Mouse (Mus musculus): ENCODE results near the gene Vmn1r228. TPM values are rescaled to one million over a fixed set of nuclear protein-coding genes. Genes with fewer than 3 reads are reported as not detected.

Gene Vmn1r228
- total RNA-seq (2023) = not detected in 4 replicates

DNA sequence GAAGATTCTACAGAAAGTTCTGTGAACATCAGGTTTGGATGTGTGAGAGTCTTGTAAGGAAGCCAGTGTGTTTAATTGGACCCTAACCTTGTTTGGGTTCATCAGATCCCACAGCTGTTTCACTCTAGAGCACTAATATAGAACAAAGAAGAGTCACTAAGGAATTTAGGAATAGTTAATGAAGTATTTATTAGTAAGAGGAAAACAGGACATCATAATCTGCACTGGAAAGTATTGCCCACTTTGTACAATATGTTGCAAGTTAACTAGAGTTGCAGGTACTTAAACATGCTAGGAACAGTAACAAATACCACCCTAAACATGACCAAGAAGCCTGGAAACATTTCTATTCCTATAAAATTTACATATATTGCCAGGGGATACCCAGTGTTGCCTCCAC lies at the start of gene Vmn1r228:
Gene Vmn1r228 (minus strand): TSS at position 101 of the 400 bp plus-strand sequence.

DNA sequence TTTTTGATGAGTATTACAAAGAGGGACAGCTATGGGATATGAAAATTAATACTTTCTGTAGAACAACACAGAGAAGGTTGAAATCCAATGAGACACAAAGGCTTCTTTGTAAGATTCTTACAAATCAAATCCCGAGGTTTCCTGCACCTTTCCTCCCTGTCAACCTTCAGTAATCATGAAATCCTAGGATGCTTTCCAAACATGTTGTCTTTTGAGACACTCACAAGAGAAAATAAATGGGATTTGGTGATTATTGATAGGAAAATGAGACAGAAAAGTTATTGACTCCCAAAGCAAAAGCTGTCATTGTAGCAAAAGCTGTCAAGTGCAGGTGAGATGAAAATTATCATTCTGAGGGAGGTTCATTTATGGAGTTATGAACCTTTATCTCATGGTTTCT lies 25.3 kb upstream of the Vmn1r228 start, which contains the start of gene Vmn1r229:
Gene Vmn1r229 (plus strand): TSS at position 301 of the 400 bp plus-strand sequence.

DNA sequence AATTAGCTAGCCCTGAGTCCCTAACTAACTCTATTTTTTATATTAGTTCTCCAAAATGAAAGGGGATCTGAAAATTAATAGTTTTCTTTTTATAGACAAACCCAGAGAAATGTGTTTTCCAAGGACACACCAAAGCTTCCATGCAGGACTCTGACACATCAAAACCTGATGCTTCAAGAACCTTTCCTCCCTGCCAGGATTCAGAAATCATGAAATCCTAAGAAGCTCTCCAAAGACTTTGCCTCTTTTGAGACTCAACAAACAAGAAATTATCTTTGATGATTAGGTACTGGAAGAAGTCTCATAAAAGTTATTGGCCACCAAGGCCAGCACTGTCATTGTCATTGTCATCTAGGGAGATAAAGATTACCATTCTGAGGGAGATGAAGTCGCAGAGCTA lies 56.4 kb downstream of the Vmn1r228 start, which contains the start of gene Vmn1r227:
Gene Vmn1r227 (plus strand): TSS at position 301 of the 400 bp plus-strand sequence.

Other genes with a start within 250 kb of the Vmn1r228 start
- gene Vmn2r109, start 221.4 kb downstream of the Vmn1r228 start, total RNA-seq (2023) = not detected in 4 replicates
- gene Vmn2r110, start 189.7 kb downstream of the Vmn1r228 start, total RNA-seq (2023) = not detected in 4 replicates
- not detected in 4 replicates for gene Fpr-rs3, start 161.3 kb downstream of the Vmn1r228 start, total RNA-seq (2023)
- not detected in 4 replicates for gene Vmn1r226, start 103.3 kb downstream of the Vmn1r228 start, total RNA-seq (2023)
- not detected in 4 replicates for gene Vmn1r227, start 56.3 kb downstream of the Vmn1r228 start, total RNA-seq (2023)
- gene Vmn1r229, start 25.4 kb upstream of the Vmn1r228 start, total RNA-seq (2023) = 0.06 TPM in 2 of 4 replicates, not detected in the others
- not detected in 4 replicates for gene Vmn1r230, start 54.3 kb upstream of the Vmn1r228 start, total RNA-seq (2023)
- gene Vmn1r231, start 118.9 kb upstream of the Vmn1r228 start, total RNA-seq (2023) = not detected in 4 replicates
- gene Vmn1r232, start 133.6 kb upstream of the Vmn1r228 start, total RNA-seq (2023) = not detected in 4 replicates
- gene Ppp2r1a, start 159.2 kb upstream of the Vmn1r228 start, total RNA-seq (2023) = 284 to 340 TPM (median 294 TPM) in 4 replicates
- not detected in 4 replicates for gene Vmn1r233, start 210.3 kb upstream of the Vmn1r228 start, total RNA-seq (2023)
- 12.4 to 18.2 TPM (median 14.1 TPM) in 4 replicates for gene Zfp160, start 222.7 kb upstream of the Vmn1r228 start, total RNA-seq (2023)

All from B cell, adult 62 days (primary cell).